Mouse (Mus musculus): ENCODE results near the gene Dcaf1. TPM values are rescaled to one million over a fixed set of nuclear protein-coding genes. Genes with fewer than 3 reads are reported as not detected.
A peak's percentile ranks its signal among the peaks of the same experiment; 100 is the strongest.

The Dcaf1 gene
- polyA plus RNA-seq, 1 experiment, result 2.0 TPM

GRCm38 (mm10) chr9:106858036-106858435, 36.4 kb downstream of the Dcaf1 start:
- peaks cover 97% of the 10 kb centered on the region for H3K36me3 ChIP-seq (replicated peaks; ENCODE audit: low read length)
- TF ChIP-seq GATA1 (IDR thresholded peaks at IDR 0.05; ENCODE audit: borderline replicate concordance, low read length) (no peak), FLI1 (IDR thresholded peaks at IDR 0.05; ENCODE audit: low read length) (no peak)
- no peaks in the 10 kb centered on the region for H3K9me3 ChIP-seq
- H3K4me3 ChIP-seq (replicated peaks), result no peak overlapping the region
- no peaks in the 10 kb centered on the region; the same call in 1 of the 2 replicates for H3K4me1 ChIP-seq
- H3K27me3 ChIP-seq (replicated peaks), result no peaks in the 10 kb centered on the region

- no peak overlapping the region for H3K4me3 ChIP-seq (replicated peaks)
- H3K36me3 ChIP-seq (replicated peaks; ENCODE audit: low read length), result peaks cover 85% of the 10 kb centered on the region
- no peak for TF ChIP-seq FLI1 (IDR thresholded peaks at IDR 0.05; ENCODE audit: low read length)
- TF ChIP-seq GATA1 (IDR thresholded peaks at IDR 0.05; ENCODE audit: borderline replicate concordance, low read length), result no peak
- peaks cover 22% of the 10 kb centered on the region for H3K4me1 ChIP-seq
- no peaks in the 10 kb centered on the region for H3K9me3 ChIP-seq
- H3K27me3 ChIP-seq (replicated peaks), result no peaks in the 10 kb centered on the region
Measured at GRCm38 (mm10) chr9:106874216-106874615, 52.5 kb downstream of the Dcaf1 start.

DNA sequence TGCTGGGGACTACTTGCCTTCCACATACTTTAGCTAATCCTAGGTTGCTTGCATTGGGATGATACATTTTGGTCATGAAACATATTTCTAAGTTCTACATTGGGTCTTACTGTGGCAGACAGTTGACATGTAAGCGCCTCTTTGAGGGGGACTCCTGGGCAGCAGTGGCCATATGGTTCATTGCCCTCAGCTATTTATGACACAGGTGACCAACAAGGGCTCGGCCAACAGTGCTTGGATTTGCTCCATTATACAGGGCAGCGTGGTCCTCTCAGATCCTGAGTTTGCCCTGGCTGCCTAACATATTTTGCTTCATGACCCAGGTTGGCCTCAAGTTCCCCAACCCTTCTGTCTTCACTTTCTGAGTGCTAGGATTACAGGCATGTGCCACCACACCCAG, 55.0 kb downstream of the Dcaf1 start:
- peaks cover 95% of the 10 kb centered on the region for H3K36me3 ChIP-seq (replicated peaks; ENCODE audit: low read length)
- H3K9me3 ChIP-seq, result no peaks in the 10 kb centered on the region
- no peak for TF ChIP-seq FLI1 (IDR thresholded peaks at IDR 0.05; ENCODE audit: low read length)
- TF ChIP-seq GATA1 (IDR thresholded peaks at IDR 0.05; ENCODE audit: borderline replicate concordance, low read length), result no peak
- H3K4me1 ChIP-seq, result peaks cover 32% of the 10 kb centered on the region
- H3K27me3 ChIP-seq (replicated peaks), result no peaks in the 10 kb centered on the region
- H3K4me3 ChIP-seq (replicated peaks), result no peak overlapping the region

GRCm38 (mm10) chr9:106879471-106879870, 57.8 kb downstream of the Dcaf1 start:
- Histone ChIP-seq H3K4me3 (replicated peaks) (no peak overlapping the region), H3K27me3 (replicated peaks) (no peaks in the 10 kb centered on the region), H3K36me3 (replicated peaks; ENCODE audit: low read length) (peaks cover 94% of the 10 kb centered on the region), H3K9me3 (no peaks in the 10 kb centered on the region), H3K4me1 (peaks cover 47% of the 10 kb centered on the region)
- no peak for TF ChIP-seq FLI1 (IDR thresholded peaks at IDR 0.05; ENCODE audit: low read length)
- TF ChIP-seq GATA1 (IDR thresholded peaks at IDR 0.05; ENCODE audit: borderline replicate concordance, low read length), result no peak

- Histone ChIP-seq H3K4me1 (peaks cover 64% of the 10 kb centered on the region), H3K4me3 (replicated peaks) (no peak overlapping the region), H3K36me3 (replicated peaks; ENCODE audit: low read length) (peaks cover 90% of the 10 kb centered on the region), H3K27me3 (replicated peaks) (no peaks in the 10 kb centered on the region), H3K9me3 (no peaks in the 10 kb centered on the region)
- no peak for TF ChIP-seq FLI1 (IDR thresholded peaks at IDR 0.05; ENCODE audit: low read length)
Measured at GRCm38 (mm10) chr9:106881071-106881755, 59.5 kb downstream of the Dcaf1 start.

- H3K9me3 ChIP-seq, result no peaks in the 10 kb centered on the region
- no peak for TF ChIP-seq GATA1 (IDR thresholded peaks at IDR 0.05; ENCODE audit: borderline replicate concordance, low read length)
- no peak for TF ChIP-seq FLI1 (IDR thresholded peaks at IDR 0.05; ENCODE audit: low read length)
- no peaks in the 10 kb centered on the region for H3K27me3 ChIP-seq (replicated peaks)
- peaks cover 80% of the 10 kb centered on the region for H3K36me3 ChIP-seq (replicated peaks; ENCODE audit: low read length)
- peaks cover 57% of the 10 kb centered on the region for H3K4me1 ChIP-seq
- H3K4me3 ChIP-seq (replicated peaks), result no peak overlapping the region
Measured at GRCm38 (mm10) chr9:106882176-106882575, 60.5 kb downstream of the Dcaf1 start.

DNA sequence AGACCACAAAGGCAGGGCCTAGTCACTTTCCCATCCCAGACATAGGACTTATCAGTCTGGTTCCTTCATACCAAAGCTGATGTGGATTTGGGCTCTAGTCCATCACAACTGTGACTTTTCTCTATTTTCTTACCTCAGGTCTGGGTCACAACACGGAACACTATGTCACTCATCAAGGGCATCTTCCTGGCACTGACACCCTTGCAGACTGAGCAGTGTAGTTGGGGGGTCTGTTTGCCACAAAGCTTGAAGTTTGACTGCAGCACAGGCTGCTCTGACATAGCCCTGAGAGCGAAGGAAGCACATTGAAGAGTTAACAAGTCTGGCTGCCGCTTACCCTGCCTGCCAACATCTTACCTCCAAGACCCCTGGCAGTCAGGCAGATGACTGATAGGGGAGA, 61.4 kb downstream of the Dcaf1 start:
- H3K4me1 ChIP-seq, result peaks cover 57% of the 10 kb centered on the region
- TF ChIP-seq GATA1 (IDR thresholded peaks at IDR 0.05; ENCODE audit: borderline replicate concordance, low read length) (no peak), FLI1 (IDR thresholded peaks at IDR 0.05; ENCODE audit: low read length) (no peak)

GRCm38 (mm10) chr9:106884306-106884705, 62.6 kb downstream of the Dcaf1 start:
- peaks cover 69% of the 10 kb centered on the region for H3K4me1 ChIP-seq
- no peaks in the 10 kb centered on the region for H3K27me3 ChIP-seq (replicated peaks)
- peaks cover 77% of the 10 kb centered on the region for H3K36me3 ChIP-seq (replicated peaks; ENCODE audit: low read length)
- TF ChIP-seq GATA1 (IDR thresholded peaks at IDR 0.05; ENCODE audit: borderline replicate concordance, low read length) (no peak), FLI1 (IDR thresholded peaks at IDR 0.05; ENCODE audit: low read length) (no peak)
- peak overlapping the region; percentile 70 for H3K4me3 ChIP-seq (replicated peaks)
- H3K9me3 ChIP-seq, result no peaks in the 10 kb centered on the region

More for the DNA sequence above, 61.4 kb downstream of the Dcaf1 start:
- Histone ChIP-seq H3K27me3 (replicated peaks) (no peaks in the 10 kb centered on the region), H3K36me3 (replicated peaks; ENCODE audit: low read length) (peaks cover 77% of the 10 kb centered on the region), H3K4me3 (replicated peaks) (no peak overlapping the region), H3K9me3 (no peaks in the 10 kb centered on the region)

DNA sequence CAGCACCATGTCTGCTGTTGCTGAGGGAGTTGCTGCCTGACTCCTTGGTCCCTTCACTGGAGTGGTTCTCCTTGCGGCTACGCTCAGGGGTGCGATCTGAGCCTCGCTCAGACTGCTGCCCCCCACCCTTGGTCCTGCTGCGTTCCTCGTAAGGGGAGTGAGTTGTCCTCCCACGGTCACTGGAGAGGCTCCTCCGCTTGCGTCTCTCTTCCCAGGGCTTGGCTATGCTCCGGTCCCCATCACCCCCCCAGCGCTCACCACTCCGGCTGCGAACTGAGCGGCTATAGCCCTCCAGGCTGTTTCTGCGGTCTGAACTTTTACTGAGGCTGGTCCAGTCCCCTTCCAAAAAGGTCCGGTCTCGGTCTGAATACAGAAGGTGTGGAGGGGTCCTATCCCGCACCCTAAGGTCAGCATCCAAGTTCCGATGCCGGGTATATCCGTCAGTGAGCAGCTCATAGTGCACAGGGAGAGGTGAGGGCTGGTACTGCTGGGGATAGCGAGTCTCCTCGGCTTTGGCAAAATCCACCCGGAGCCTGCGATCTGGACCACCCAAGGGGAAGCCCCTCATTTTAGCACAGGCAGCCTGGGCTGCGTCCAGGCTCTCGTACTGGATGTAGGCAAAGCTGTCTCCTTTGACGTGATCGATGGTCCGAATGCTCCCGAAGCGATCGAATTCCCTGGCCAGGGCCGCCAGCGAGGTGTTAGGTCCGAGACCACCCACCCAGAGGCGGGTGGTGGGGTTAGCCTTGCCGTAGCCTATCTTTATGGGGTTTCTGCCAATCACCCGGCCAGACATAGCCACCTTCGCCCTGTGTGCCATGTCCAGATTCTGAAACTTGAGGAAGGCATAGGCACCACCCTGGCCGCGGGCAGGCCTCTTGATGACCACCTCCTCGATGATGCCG, 63.6 kb downstream of the Dcaf1 start:
- no peaks in the 10 kb centered on the region for H3K27me3 ChIP-seq (replicated peaks)
- H3K4me1 ChIP-seq, result peaks cover 72% of the 10 kb centered on the region
- peaks cover 77% of the 10 kb centered on the region for H3K36me3 ChIP-seq (replicated peaks; ENCODE audit: low read length)
- no peaks in the 10 kb centered on the region for H3K9me3 ChIP-seq
- H3K4me3 ChIP-seq (replicated peaks), result peak overlapping the region; percentile 98
- TF ChIP-seq GATA1 (IDR thresholded peaks at IDR 0.05; ENCODE audit: borderline replicate concordance, low read length) (no peak), FLI1 (IDR thresholded peaks at IDR 0.05; ENCODE audit: low read length) (no peak)

Data from megakaryocyte, embryonic 14.5 days (primary cell).